Mouse (Mus musculus) ES-E14 (cell line): ENCODE results near the gene Gbx1. TPM values are rescaled to one million over a fixed set of nuclear protein-coding genes. Genes with fewer than 3 reads are reported as not detected.
"Not testable (repeated sequence)": the region's sequence is repeated elsewhere in the genome, so short reads cannot be mapped to it uniquely, and the experiment has no call there.

ENCODE experiments used
- DNase-seq: peaks from one replicate; pipeline ENCODE4 v3.0.0-alpha.2; 2013; ENCODE audit warnings: low read depth, low spot score
- H3K27ac ChIP-seq: 2 replicates; pipeline ENCODE4 v1.5.1; 2012; ENCODE audit warnings: low read depth, mild to moderate bottlenecking, low read length, moderate library complexity, mixed read lengths; ENCODE audit not compliant: poor library complexity, insufficient read depth, severe bottlenecking
- H3K36me3 ChIP-seq: 2 replicates; pipeline ENCODE4 v1.6.1; 2012; ENCODE audit warnings: mild to moderate bottlenecking, low read length, moderate library complexity, mixed read lengths; ENCODE audit not compliant: control insufficient read depth, poor library complexity, insufficient read depth, severe bottlenecking
- H3K4me1 ChIP-seq, 2 experiments: fragments of 150-350 bp in 1 of 2; sonication (generic) in 1 of 2; 2 replicates each; pipeline ENCODE4 v1.6.1; 2012; ENCODE audit warnings: low read length in 2 of 2, mild to moderate bottlenecking in 1 of 2, mixed read lengths in 1 of 2; ENCODE audit not compliant: control insufficient read depth in 2 of 2, insufficient read depth in 2 of 2, poor library complexity in 1 of 2
- H3K4me3 ChIP-seq, 2 experiments: fragments of 150-350 bp in 1 of 2; sonication (generic) in 1 of 2; 2 replicates each; pipeline ENCODE4 v1.5.1; 2012; ENCODE audit warnings: low read length in 2 of 2, low read depth in 1 of 2, mild to moderate bottlenecking in 1 of 2, mixed read lengths in 1 of 2; ENCODE audit not compliant: insufficient read depth in 1 of 2, poor library complexity in 1 of 2, severe bottlenecking in 1 of 2
- H3K9ac ChIP-seq: 2 replicates; pipeline ENCODE4 v1.6.1; 2012; ENCODE audit warnings: low read depth, mild to moderate bottlenecking, low read length, mixed read lengths; ENCODE audit not compliant: poor library complexity, insufficient read depth, severe bottlenecking
- H3K9me3 ChIP-seq: fragments of 150-350 bp; sonication (generic); 2 replicates; pipeline ENCODE4 v1.6.1; 2012; ENCODE audit warnings: low read depth, mild to moderate bottlenecking, low read length; ENCODE audit not compliant: control insufficient read depth, insufficient read depth
- CHD2 ChIP-seq: IDR thresholded peaks from 2 replicates; pipeline ENCODE4 v1.6.1; 2014; ENCODE audit warnings: mild to moderate bottlenecking, low read depth, low read length, inconsistent platforms
- HCFC1 ChIP-seq: IDR thresholded peaks from 2 replicates; pipeline ENCODE4 v1.6.1; 2012; ENCODE audit warnings: low read length, inconsistent platforms, borderline replicate concordance; ENCODE audit not compliant: insufficient read depth
- MAFK ChIP-seq: IDR thresholded peaks from 2 replicates; pipeline ENCODE4 v1.6.1; 2014; ENCODE audit warnings: mild to moderate bottlenecking, low read depth, low read length, inconsistent platforms; ENCODE audit not compliant: insufficient read depth
- ZC3H11A ChIP-seq: IDR thresholded peaks from 2 replicates; pipeline ENCODE4 v1.6.1; 2012; ENCODE audit warnings: low read depth, mild to moderate bottlenecking, inconsistent platforms, low read length, borderline replicate concordance
- ZNF384 ChIP-seq: IDR thresholded peaks from 2 replicates; pipeline ENCODE4 v1.6.1; 2012; ENCODE audit warnings: low read depth, low read length, inconsistent platforms
- in situ Hi-C, 2 experiments: fragments of 600-800 bp; cut with MboI; formaldehyde crosslinking; loops; one replicate each; pipeline ENCODE4 v1.15.1; 2025; ENCODE audit warnings: low sequenced_read_pairs in 2 of 2, inconsistent platforms in 1 of 2; ENCODE audit not compliant: unreplicated experiment in 2 of 2
- total RNA-seq: library from RNA; depleted of rRNA; stranded (reverse); fragments of 300-350 nt; gene quantifications from 2 replicates; pipeline ENCODE4 v1.2.3, GENCODE M21; 2012; rRNA removed

Gene Gbx1
- 0.40 and 0.69 TPM in 2 replicates for total RNA-seq

- DNase-seq, result no peak
- TF ChIP-seq HCFC1 (0 out of 2 replicates have a peak, but pooled peaks have one; percentile 30), ZNF384 (no peak)
- Histone ChIP-seq H3K27ac (no peak within 1 kb of the TSS), H3K4me1 (peaks cover 6 to 12% of the 10 kb centered on the region in 2 experiments; a peak in 2 of 4 replicates), H3K4me3 (peak within 1 kb of the TSS; percentile 57 to 77), H3K9me3 (no peaks in the 10 kb centered on the region), H3K9ac (peak within 1 kb of the TSS; percentile 64), H3K36me3 (no peaks in the 10 kb centered on the region)
- in situ Hi-C loops, result loop anchor here in 1 of 2 experiments (10.0 kb wide), 1 partner anchor 62 kb away; no protein-coding TSS in a partner anchor
These were observed at the start of gene Gbx1 for GRCm38 (mm10) chr5:24526889-24527230. TSS of gene Gbx1 (minus strand) at chr5:24527202.

GRCm38 (mm10) chr5:24576801-24577182 lies 49.8 kb upstream of the Gbx1 start:
- H3K27ac ChIP-seq, result peak overlapping the region; percentile 54; the same call in 1 of the 2 replicates
- peak overlapping the region; percentile 93 for H3K9ac ChIP-seq
- in situ Hi-C loops, result no loop called here
- no peak for DNase-seq
- H3K4me1 ChIP-seq, result peaks cover 0 to 2% of the 10 kb centered on the region in 2 experiments; a peak in 1 of 4 replicates
- TF ChIP-seq HCFC1, result no peak
- TF ChIP-seq CHD2, result no peak
- TF ChIP-seq ZC3H11A, result no peak
- no peak for TF ChIP-seq ZNF384
- no peak for TF ChIP-seq MAFK
- peaks cover 34% of the 10 kb centered on the region for H3K36me3 ChIP-seq
- H3K4me3 ChIP-seq, result peak overlapping the region; percentile 86 to 92
- no peaks in the 10 kb centered on the region for H3K9me3 ChIP-seq

GRCm38 (mm10) chr5:24575948-24576347 lies 48.9 kb upstream of the Gbx1 start:
- peaks cover 39% of the 10 kb centered on the region for H3K36me3 ChIP-seq
- in situ Hi-C loops, result no loop called here
- H3K9ac ChIP-seq, result peak overlapping the region; percentile 93; the same call in 1 of the 2 replicates

GRCm38 (mm10) chr5:24556709-24557108 lies 29.7 kb upstream of the Gbx1 start, which contains the start of gene 4931409K22Rik:
TSS of gene 4931409K22Rik (minus strand) at chr5:24556809.
- in situ Hi-C loops, result no loop called here
- no peaks in the 10 kb centered on the region for H3K36me3 ChIP-seq
- no peak for TF ChIP-seq ZNF384
- no peak for TF ChIP-seq ZC3H11A
- no peak for TF ChIP-seq CHD2
- no peak for TF ChIP-seq HCFC1
- TF ChIP-seq MAFK, result no peak
- DNase-seq, result no peak
- H3K9me3 ChIP-seq, result no peaks in the 10 kb centered on the region
- no peak within 1 kb of the TSS for H3K27ac ChIP-seq
- H3K9ac ChIP-seq, result no peak within 1 kb of the TSS
- no peak within 1 kb of the TSS for H3K4me3 ChIP-seq
- peaks cover 2 to 3% of the 10 kb centered on the region in 2 experiments; a peak in 2 of 4 replicates for H3K4me1 ChIP-seq

More at GRCm38 (mm10) chr5:24575948-24576347, 48.9 kb upstream of the Gbx1 start:
- H3K4me1 ChIP-seq, result peaks cover 0 to 2% of the 10 kb centered on the region in 2 experiments; a peak in 1 of 4 replicates
- DNase-seq, result no peak
- peak overlapping the region in 1 of 2 experiments; percentile 86; a peak in 2 of 4 replicates for H3K4me3 ChIP-seq
- no peak for TF ChIP-seq ZC3H11A
- no peak for TF ChIP-seq HCFC1
- no peak for TF ChIP-seq CHD2
- TF ChIP-seq ZNF384, result no peak
- no peak for TF ChIP-seq MAFK
- no peak overlapping the region for H3K27ac ChIP-seq
- no peaks in the 10 kb centered on the region for H3K9me3 ChIP-seq

GRCm38 (mm10) chr5:24555335-24555734 lies 28.3 kb upstream of the Gbx1 start:
- H3K4me1 ChIP-seq, H3K9me3 ChIP-seq, in situ Hi-C loops, H3K27ac ChIP-seq, H3K36me3 ChIP-seq, H3K9ac ChIP-seq, DNase-seq, H3K4me3 ChIP-seq: not testable (repeated sequence)
